Mouse (Mus musculus): ENCODE measurements around the gene Hlf. TPM values are rescaled to one million over a fixed set of nuclear protein-coding genes. Genes with fewer than 3 reads are reported as not detected.

Gene Hlf
- polyA plus RNA-seq, 1 experiment from 2014 or later: 3.1 TPM

- Histone ChIP-seq H3K27me3 (peaks cover 57% of the 10 kb centered on the region), H3K9me3 (no peaks in the 10 kb centered on the region), H3K9ac (0 out of 2 replicates have a peak overlapping the region, but pooled peaks have one; percentile 10), H3K36me3 (no peaks in the 10 kb centered on the region), H3K4me3 (peak overlapping the region; percentile 54), H3K27ac (no peak overlapping the region), H3K4me2 (peak overlapping the region; percentile 94), H3K4me1 (peaks cover 27% of the 10 kb centered on the region)
- under 1% methylated on average over 36 of the region's 36 CpGs for WGBS
- no peak for ATAC-seq (ENCODE audit: insufficient number of reproducible peaks, low FRiP score, low TSS enrichment, low read depth)
Observed at GRCm38 (mm10) chr11:90389174-90389901, 1.4 kb downstream of the Hlf start.

- Histone ChIP-seq H3K4me2 (no peak overlapping the region), H3K4me1 (peaks cover 27% of the 10 kb centered on the region), H3K9ac (no peak overlapping the region), H3K36me3 (no peaks in the 10 kb centered on the region), H3K27me3 (peaks cover 57% of the 10 kb centered on the region), H3K9me3 (no peaks in the 10 kb centered on the region), H3K4me3 (no peak overlapping the region), H3K27ac (no peak overlapping the region)
- no peak for ATAC-seq (ENCODE audit: insufficient number of reproducible peaks, low FRiP score, low TSS enrichment, low read depth)
- 52% methylated on average over 32 of the region's 32 CpGs for WGBS
Observed at GRCm38 (mm10) chr11:90387501-90388440, 2.9 kb downstream of the Hlf start.

GRCm38 (mm10) chr11:90382005-90382611 is 8.6 kb downstream of the Hlf start:
- Histone ChIP-seq H3K27me3 (peaks cover 10% of the 10 kb centered on the region), H3K36me3 (no peaks in the 10 kb centered on the region), H3K4me3 (0 out of 2 replicates have a peak overlapping the region, but pooled peaks have one; percentile 4), H3K9ac (no peak overlapping the region), H3K4me2 (peak overlapping the region; percentile 29; the same call in 1 of the 2 replicates), H3K27ac (peak overlapping the region; percentile 71), H3K9me3 (no peaks in the 10 kb centered on the region), H3K4me1 (peaks cover 25% of the 10 kb centered on the region)
- ATAC-seq (ENCODE audit: insufficient number of reproducible peaks, low FRiP score, low TSS enrichment, low read depth): peak; percentile 84
- whole genome bisulfite sequencing: 14% methylated on average over 6 of the region's 6 CpGs

GRCm38 (mm10) chr11:90381113-90381512 is 9.6 kb downstream of the Hlf start:
- H3K4me2 ChIP-seq: no peak overlapping the region
- no peak overlapping the region for H3K9ac ChIP-seq
- H3K27me3 ChIP-seq: peaks cover 3% of the 10 kb centered on the region; the same call in 1 of the 2 replicates
- WGBS: 64% methylated on average over 5 of the region's 5 CpGs
- no peak overlapping the region for H3K27ac ChIP-seq
- H3K4me1 ChIP-seq: peaks cover 25% of the 10 kb centered on the region
- ATAC-seq (ENCODE audit: insufficient number of reproducible peaks, low FRiP score, low TSS enrichment, low read depth): no peak
- H3K4me3 ChIP-seq: no peak overlapping the region
- no peaks in the 10 kb centered on the region for H3K36me3 ChIP-seq
- no peaks in the 10 kb centered on the region for H3K9me3 ChIP-seq

- Histone ChIP-seq H3K4me3 (no peak overlapping the region), H3K4me2 (no peak overlapping the region), H3K9ac (no peak overlapping the region), H3K36me3 (no peaks in the 10 kb centered on the region), H3K4me1 (peaks cover 25% of the 10 kb centered on the region), H3K27me3 (no peaks in the 10 kb centered on the region), H3K27ac (no peak overlapping the region), H3K9me3 (no peaks in the 10 kb centered on the region)
- WGBS: 74% methylated on average over 10 of the region's 10 CpGs
- no peak for ATAC-seq (ENCODE audit: insufficient number of reproducible peaks, low FRiP score, low TSS enrichment, low read depth)
Observed at GRCm38 (mm10) chr11:90380131-90380685, 10.5 kb downstream of the Hlf start.

- Histone ChIP-seq H3K27me3 (no peaks in the 10 kb centered on the region), H3K36me3 (no peaks in the 10 kb centered on the region), H3K4me2 (no peak overlapping the region), H3K4me1 (peaks cover 25% of the 10 kb centered on the region), H3K9me3 (no peaks in the 10 kb centered on the region), H3K4me3 (no peak overlapping the region), H3K9ac (no peak overlapping the region), H3K27ac (no peak overlapping the region)
- no peak for ATAC-seq (ENCODE audit: insufficient number of reproducible peaks, low FRiP score, low TSS enrichment, low read depth)
- WGBS: 93% methylated on average over 5 of the region's 5 CpGs
Observed at GRCm38 (mm10) chr11:90378008-90378407, 12.7 kb downstream of the Hlf start.

- no peak overlapping the region for H3K27ac ChIP-seq
- no peak for ATAC-seq (ENCODE audit: insufficient number of reproducible peaks, low FRiP score, low TSS enrichment, low read depth)
- H3K27me3 ChIP-seq: no peaks in the 10 kb centered on the region
- H3K4me2 ChIP-seq: no peak overlapping the region
- WGBS: 91% methylated on average over 9 of the region's 9 CpGs
- H3K4me1 ChIP-seq: peaks cover 19% of the 10 kb centered on the region
- H3K4me3 ChIP-seq: no peak overlapping the region
- H3K9me3 ChIP-seq: no peaks in the 10 kb centered on the region
- no peaks in the 10 kb centered on the region for H3K36me3 ChIP-seq
- H3K9ac ChIP-seq: no peak overlapping the region
Observed at GRCm38 (mm10) chr11:90376436-90376835, 14.3 kb downstream of the Hlf start.

- ATAC-seq (ENCODE audit: insufficient number of reproducible peaks, low FRiP score, low TSS enrichment, low read depth): no peak
- H3K4me1 ChIP-seq: peaks cover 38% of the 10 kb centered on the region
- no peaks in the 10 kb centered on the region for H3K27me3 ChIP-seq
- no peaks in the 10 kb centered on the region for H3K9me3 ChIP-seq
- no peak overlapping the region for H3K4me2 ChIP-seq
- H3K4me3 ChIP-seq: no peak overlapping the region
- whole genome bisulfite sequencing: 44% methylated on average over 8 of the region's 8 CpGs
- H3K27ac ChIP-seq: peak overlapping the region; percentile 12; the same call in 1 of the 2 replicates
- H3K36me3 ChIP-seq: no peaks in the 10 kb centered on the region
- H3K9ac ChIP-seq: no peak overlapping the region
Observed at GRCm38 (mm10) chr11:90371470-90372100, 19.1 kb downstream of the Hlf start.

GRCm38 (mm10) chr11:90370789-90371291 is 19.9 kb downstream of the Hlf start:
- ATAC-seq (ENCODE audit: insufficient number of reproducible peaks, low FRiP score, low TSS enrichment, low read depth): no peak
- Histone ChIP-seq H3K36me3 (no peaks in the 10 kb centered on the region), H3K4me1 (peaks cover 38% of the 10 kb centered on the region), H3K9ac (no peak overlapping the region), H3K4me2 (peak overlapping the region; percentile 24; the same call in 1 of the 2 replicates), H3K27ac (no peak overlapping the region), H3K27me3 (no peaks in the 10 kb centered on the region), H3K4me3 (no peak overlapping the region), H3K9me3 (no peaks in the 10 kb centered on the region)
- 16% methylated on average over 11 of the region's 11 CpGs for WGBS

- Histone ChIP-seq H3K4me3 (no peak overlapping the region), H3K9ac (no peak overlapping the region), H3K9me3 (no peaks in the 10 kb centered on the region), H3K4me2 (peak overlapping the region; percentile 24; the same call in 1 of the 2 replicates), H3K27ac (no peak overlapping the region), H3K27me3 (no peaks in the 10 kb centered on the region), H3K4me1 (peaks cover 38% of the 10 kb centered on the region), H3K36me3 (no peaks in the 10 kb centered on the region)
- ATAC-seq (ENCODE audit: insufficient number of reproducible peaks, low FRiP score, low TSS enrichment, low read depth): no peak
- WGBS: 44% methylated on average over 11 of the region's 11 CpGs
Observed at GRCm38 (mm10) chr11:90370367-90370766, 20.3 kb downstream of the Hlf start.

GRCm38 (mm10) chr11:90369605-90370004 is 21.1 kb downstream of the Hlf start:
- H3K9ac ChIP-seq: no peak overlapping the region
- H3K4me1 ChIP-seq: peaks cover 40% of the 10 kb centered on the region
- no peaks in the 10 kb centered on the region for H3K9me3 ChIP-seq
- no peak overlapping the region for H3K4me3 ChIP-seq
- H3K4me2 ChIP-seq: peak overlapping the region; percentile 10; the same call in 1 of the 2 replicates
- WGBS: 18% methylated on average over 8 of the region's 8 CpGs
- H3K27ac ChIP-seq: peak overlapping the region; percentile 83
- H3K27me3 ChIP-seq: no peaks in the 10 kb centered on the region
- no peaks in the 10 kb centered on the region for H3K36me3 ChIP-seq
- 0 out of 2 replicates have a peak, but pooled peaks have one; percentile 62 for ATAC-seq (ENCODE audit: insufficient number of reproducible peaks, low FRiP score, low TSS enrichment, low read depth)
